Mouse (Mus musculus) spleen, adult 2 months (tissue): Measurements from ENCODE around the gene Ptges.
"Not testable (repeated sequence)": the region's sequence is repeated elsewhere in the genome, so short reads cannot be mapped to it uniquely, and the experiment has no call there.

Source experiments
- CTCF ChIP-seq: fragments of 200-500 bp; IDR thresholded peaks from 2 replicates; pipeline ENCODE4 v1.5.1; 2011; ENCODE audit warnings: mild to moderate bottlenecking, inconsistent platforms; ENCODE audit not compliant: insufficient read depth, insufficient read length, insufficient replicate concordance; ENCODE audit errors: extremely low read depth
- POLR2A ChIP-seq: fragments of 200-500 bp; IDR thresholded peaks from 2 replicates; pipeline ENCODE4 v1.6.1; 2011; ENCODE audit warnings: low read depth, low read length, inconsistent platforms

- TF ChIP-seq CTCF, POLR2A: not testable (repeated sequence)
Measured at GRCm38 (mm10) chr2:30930846-30931245, 1.2 kb upstream of the Ptges start.
